Mouse (Mus musculus) A20 (cell line): ENCODE measurements around the gene Dennd1a.

Source experiments
- DNase-seq: peaks from one replicate; pipeline ENCODE4 v3.0.0-alpha.2; 2011; ENCODE audit warnings: low read depth, low spot score

Dennd1a gene

DNA sequence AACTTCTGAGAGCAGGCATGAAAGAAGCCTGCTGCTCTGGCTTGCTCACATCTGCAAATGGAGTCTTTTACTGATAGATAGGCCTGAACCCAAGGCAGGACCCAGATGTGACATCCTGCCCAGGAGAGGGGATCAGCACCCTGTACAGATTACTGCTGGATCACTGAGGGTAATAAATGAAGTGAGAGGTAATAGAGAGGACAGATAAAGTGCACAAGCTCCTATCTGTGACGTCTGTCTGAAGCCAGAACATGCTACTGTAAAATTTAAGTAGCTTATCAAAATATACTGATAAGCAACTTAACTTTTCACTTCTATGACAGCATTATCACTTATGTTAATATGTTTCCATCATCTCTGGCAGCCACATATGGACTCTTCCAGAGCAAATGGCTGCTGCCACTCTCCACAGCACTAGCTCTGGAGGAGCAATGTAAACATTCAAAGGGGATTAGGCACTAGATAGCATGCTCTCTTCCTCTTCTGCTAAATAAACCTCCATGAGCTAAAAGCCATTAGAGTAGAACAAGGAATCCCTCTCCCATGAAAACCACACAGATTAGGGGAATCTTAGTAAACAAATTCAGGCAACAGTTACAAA is 235.6 kb downstream of the Dennd1a start:
- DNase-seq, result no peak

DNA sequence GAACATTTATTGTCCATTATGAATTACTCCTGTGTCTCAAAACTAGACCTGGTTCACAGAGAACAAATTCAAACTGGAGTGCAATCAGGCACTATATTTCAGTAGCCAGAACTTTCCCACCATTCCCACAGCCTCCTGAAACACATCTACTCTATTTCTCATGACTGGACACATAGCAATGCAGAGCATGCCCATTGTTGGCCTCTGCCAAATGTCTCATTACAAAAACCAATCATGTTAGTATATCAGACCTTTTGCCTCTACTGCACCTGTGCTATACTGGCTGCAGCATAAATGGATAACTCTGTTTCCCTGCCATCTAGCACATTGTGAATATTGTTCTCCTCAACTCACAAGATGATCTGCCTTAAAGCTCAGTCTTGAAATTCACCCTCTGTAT is 238.2 kb downstream of the Dennd1a start:
- DNase-seq, result no peak

DNA sequence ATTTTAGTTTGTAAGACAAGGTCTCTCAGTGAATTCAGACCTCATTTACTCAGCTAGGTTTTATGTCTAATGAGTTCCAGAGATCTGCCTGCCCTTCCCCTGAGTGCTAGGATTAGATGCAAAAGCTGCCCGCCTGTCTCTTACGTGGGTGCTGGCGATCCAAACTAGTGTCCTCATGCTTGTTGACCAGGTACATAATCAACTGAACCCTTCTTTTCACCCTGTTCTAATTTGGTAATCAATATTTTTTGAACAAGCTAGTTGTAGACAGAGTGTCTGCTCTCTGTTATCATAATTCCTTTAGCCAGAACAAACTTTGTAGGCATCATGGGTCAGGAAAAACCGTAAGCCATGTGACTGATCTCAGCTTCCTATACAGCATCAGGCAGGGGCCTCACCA is 241.9 kb downstream of the Dennd1a start:
- no peak for DNase-seq

DNA sequence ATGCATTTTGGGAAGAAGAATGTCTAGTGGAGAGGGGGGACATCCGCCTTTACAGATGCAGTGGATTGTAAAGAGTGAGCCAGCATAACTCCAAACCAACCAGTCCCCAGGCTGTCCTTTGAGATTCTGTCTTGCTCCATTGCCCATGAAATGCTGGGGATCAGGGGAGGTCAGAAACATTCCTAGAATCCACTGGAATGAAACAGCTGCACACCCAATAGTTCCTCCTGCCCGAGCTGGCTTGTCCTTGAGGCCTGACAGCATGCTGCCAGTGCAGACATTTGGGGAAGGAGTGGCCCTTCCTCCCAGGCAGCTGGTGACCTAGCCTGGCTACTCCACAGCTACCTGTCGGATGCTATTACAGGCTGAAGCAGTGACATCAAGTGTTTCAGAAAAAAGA is 246.3 kb downstream of the Dennd1a start:
- DNase-seq, result no peak

DNA sequence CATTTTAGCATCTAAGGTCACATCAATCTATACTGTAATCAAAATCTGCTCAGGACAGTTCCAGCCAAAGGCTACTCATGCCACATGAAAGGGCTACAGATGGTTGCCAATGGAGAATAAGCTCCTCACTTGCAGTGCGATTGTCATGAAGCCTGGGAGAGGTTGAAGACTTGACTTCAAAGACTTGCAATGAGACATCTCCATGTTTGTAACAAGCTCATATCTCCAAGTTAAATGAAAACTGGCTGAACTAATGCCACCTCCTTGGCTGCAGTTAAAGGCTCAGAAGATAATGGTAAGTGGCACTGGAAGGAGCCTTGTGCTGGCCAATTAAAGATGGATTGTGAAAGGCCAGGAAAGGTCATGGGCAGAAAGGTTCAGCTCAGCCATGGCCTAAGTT is 247.6 kb downstream of the Dennd1a start:
- no peak for DNase-seq

DNA sequence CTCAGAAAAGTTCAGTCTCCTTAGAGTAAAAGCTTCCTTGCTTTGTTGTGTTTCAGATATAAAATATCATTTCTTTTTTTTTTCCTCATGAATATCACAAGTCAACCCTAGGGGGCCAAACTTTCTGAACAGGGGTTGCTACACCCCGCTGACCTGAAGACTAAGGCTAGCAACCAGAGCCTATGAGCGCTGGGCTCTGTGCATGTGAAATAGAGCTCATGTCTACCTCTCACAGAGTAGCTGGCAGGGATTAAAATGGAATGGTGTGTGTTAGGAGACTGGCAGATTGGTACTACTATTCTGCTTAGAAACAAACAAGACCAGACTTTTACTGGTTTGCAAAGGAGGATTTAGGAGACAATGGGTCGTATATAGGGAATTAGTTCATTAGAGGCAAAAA is 258.9 kb downstream of the Dennd1a start:
- DNase-seq, result no peak

DNA sequence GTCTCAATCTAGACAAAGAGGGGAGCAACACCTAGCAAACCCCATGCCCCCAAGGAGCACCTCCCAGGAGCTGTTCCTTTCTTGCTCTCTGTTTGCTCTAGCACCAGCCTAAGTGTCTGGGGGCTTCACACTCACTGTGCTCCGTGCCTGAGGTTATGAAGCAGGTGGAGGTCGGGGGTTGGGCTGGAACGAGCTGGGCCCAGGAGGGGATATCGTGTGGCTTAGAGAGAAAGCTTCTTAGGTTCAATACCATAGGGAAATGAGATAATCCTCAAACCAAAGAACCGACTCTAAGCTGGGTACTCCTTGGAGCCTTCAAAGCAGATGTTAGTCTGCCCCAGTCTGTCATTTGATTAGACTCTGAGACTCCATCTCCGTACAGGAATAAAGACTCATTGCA is 261.6 kb downstream of the Dennd1a start:
- DNase-seq, result no peak

DNA sequence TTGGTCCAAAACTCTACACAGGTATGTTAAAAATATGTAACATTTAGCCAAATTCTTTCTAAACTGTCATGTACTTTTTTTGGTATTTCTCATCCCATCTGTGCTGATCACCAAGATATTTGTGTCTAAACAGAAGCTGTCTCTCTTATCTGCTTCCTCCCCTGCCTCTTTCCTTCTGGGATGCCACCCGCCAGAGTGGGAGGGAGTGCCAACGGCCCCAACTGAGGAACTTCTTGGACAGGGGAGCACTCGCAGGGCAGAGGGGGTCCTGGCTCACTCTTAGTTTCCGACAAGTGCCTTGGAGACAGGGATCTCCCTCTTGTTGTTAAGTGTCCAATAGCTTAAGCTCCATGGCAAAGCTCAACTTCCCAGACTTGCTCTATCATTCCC is 263.5 kb downstream of the Dennd1a start:
- DNase-seq, result no peak

DNA sequence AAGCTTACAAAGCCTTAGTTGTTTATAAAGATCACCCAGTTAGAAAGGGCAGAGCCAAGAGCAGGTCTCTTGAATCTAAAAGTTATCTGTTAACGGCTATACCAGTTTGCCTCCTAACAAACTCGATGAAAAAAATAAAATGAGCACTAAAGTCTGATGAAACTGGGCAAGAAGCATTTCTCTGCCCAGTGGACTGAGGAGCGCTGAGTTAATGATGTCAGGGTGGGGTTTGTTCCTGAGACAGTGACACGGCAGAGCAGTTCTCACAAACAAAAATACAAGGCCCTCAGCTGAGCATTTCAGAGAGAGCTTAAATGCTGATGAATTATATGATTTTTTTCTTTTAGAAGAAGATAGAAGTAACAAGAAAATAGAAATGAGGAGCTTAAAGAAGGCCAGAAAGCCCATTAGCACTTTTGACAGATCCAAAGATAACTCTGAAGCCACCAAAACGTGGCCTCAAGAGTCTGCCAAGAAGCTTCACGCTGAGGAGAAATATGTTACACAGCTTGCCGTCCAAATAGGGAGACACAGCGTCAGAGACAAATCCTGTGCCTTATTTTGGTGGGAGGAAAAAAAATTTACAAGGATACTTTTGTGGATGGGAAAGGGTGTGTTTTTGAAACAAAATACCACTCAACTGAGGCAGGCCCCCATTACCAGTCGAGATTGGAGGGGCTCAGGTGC is 264.0 kb downstream of the Dennd1a start:
- no peak for DNase-seq

DNA sequence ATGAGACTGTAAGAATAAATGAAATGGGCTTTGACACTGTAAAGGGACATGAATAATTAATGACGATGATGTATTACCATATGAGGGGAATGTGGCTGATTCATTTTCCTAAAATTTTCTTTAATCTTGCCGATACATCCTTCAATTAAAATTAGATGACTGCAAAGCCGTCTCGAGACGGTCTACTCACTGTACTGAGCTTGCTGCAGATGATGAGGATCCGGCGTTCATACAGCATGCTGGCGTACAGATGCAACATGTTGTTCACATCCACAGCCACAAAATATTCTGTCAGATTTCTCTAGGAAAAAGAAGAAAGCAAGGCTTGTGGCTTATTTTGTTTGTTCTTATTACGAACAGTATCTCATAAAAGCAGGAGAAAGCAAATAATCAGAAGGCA is 266.0 kb downstream of the Dennd1a start:
- DNase-seq, result no peak

DNA sequence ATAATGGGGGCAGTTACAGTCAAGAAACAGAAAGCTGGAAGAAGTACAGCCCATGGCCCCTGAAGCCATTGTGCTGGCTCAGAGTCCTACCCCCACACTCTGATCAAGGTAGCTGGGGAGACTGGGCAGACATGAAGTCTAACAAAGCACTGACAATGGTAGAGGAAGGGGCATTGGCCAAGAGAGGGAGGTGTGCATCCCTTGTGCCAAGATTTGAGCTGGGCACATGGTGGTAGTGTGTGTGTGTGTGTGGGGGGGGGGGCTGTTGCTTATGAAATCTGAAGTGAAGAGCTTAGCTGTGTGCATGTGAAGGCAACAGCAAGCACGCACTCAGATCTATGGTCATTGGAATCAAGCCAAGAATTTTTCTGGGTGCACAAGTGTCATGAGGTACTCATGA is 272.5 kb downstream of the Dennd1a start:
- no peak for DNase-seq

DNA sequence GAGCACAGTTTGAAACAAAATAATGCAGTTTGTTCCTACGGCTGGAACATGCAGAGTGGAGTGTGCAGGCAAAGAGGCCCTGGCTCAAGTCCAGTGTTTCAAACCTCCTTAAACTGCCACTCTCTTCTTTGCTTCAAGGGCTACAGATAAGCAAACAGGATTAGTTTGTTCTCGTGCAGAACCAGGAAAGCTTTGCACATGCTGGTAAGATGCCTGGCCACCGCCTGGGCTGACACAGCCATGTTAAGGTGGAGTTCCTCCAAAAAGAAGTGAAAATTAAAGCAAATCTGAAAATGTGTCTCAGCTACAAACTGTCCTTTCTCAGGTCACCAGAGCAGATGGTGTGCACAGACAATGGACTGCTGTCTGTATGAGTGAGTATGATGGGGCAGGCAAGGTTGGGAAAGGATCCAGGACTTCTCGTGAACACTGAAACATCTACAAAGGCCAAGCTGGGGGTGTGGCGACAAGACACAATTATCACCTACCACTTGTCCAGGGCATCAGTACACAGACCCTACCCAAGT is 273.3 kb downstream of the Dennd1a start:
- DNase-seq, result no peak

DNA sequence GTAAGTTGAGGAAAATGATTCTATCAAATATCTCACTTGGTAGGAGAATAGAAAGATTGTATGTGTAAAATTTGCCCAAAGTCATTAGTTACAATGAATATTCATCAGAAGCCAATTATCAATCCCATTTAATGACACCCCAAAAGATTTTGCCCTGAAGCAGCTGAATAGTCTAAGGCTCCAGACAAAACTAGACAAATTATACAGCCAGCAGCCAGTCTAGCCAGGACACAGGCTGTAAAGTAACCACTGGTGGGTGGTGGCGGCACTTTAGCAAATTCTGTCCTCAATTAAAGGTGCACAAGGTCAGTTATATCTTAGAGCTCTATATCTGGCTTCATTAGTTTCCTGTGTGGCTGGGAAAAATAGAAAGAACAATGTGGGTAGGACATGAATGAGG is 280.0 kb downstream of the Dennd1a start:
- no peak for DNase-seq

DNA sequence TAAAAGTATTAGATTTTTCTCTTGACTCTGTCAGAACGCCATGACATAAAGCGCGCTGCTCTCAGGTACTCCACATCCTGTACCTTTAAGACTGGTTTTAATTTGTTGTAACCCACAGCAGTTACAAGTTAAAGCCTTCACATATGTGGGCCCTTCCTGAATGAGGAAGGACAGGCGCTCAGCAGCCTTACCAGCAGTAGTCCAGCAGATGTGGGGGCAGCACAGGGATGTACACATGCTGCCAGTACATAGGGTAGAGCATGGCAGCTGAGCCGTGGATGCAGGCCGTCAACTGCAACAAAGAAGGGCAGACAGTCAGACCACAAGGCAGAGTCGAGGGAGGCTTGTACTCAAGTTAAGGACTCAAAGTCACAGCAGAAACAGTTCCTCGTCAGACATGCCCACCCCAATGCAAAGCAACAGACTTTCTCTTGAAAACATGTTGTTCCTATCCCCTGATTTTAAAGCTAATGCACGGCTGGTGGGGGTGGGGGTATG is 284.0 kb downstream of the Dennd1a start:
- DNase-seq, result no peak

DNA sequence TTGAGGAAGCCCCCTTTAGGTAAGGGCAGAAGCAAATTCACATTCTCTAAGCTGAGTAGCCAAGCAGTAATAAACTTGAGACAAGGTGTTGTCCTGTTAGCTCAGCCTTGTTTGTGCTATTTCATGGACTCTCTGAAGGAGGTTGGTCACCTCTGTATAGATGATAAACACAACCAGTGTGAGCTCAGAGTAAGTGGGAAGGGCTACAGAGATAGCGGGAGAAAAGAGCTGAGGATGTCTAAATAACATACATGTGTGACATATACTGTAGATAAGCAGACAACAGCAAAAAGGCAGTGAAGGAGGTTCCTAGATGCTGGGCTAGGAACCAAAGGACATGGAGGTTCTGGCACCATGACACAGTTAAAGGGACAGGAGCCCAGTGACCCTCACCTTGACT is 286.2 kb downstream of the Dennd1a start:
- DNase-seq, result no peak

DNA sequence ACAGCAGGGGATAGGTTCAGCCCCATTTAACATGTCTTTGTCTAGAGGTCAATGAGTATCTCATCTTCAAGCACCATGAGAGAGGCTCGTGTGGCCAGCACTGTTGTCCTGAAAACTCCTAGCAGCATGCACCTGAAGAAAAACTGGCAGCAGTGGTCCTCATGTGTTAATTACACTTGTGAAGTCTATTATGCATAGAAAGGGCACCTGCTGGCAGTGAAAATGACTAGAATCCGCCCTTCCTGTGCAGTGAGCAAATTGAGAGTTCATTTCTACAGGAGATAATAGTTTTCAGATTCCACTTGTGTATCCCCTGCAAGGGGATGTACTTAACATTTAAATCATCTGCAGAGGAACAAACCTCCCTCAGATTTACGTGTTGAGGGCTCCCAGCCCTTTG is 289.2 kb downstream of the Dennd1a start:
- DNase-seq, result no peak

DNA sequence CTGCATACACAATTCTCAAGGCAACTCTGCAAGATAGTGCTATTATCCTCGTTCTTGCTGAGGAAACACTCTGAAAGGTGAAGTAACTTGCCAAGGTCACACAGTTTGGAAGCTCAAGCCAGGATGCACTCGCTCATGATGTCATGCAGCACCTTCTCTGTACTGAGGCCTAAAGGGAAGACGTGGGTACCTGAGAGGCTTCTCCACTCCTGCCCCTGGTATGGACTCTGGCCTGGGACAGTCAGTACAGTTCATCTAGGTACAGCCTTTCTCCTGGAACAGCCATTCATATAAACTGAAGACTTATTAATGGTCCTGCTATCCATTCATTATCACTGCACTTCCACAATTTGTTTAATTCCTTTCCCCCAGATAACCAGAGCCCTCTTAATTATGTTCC is 298.1 kb downstream of the Dennd1a start:
- no peak for DNase-seq

DNA sequence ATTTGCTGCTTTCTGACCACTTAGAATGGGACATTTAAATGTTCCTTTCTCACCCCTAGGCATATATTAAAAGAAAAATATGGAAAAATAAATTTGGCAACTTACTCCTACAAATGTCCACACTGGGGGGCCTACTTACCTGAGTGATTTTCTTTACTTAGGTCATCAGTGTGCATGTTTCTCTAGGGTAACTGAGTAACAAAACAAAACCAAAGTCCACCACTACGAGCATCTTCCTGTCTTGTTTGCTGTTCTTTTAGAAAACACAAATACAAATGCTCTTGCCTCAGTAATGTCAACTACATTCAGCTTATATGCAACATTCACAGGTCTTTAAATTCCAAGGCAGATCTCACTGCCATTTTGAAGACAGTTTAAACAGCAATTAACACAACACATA is 298.9 kb downstream of the Dennd1a start:
- no peak for DNase-seq

DNA sequence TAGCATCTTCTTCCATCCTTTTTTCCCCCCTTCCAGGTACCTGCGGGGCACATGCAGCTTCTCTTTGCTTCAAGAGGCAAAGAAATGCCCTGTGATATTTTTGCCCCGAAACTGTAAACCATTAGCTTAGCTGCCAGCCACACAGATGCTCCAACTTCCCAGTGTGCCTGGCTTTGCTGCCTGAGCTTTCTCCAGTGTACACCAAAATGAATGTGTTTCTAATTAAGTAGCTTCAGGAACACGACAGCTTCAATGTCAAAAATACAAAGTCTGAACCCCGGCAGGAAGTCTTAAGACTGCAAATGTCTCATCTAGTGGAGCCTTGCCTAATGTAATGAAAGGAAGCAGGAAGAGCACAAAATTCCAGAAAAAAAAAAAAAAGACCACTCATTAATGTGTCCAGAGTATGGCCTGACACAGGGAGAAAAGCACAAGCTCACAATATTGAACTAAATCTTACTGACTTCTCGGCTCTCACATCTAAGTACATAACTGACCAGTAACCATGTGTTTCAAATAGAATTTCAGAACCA is 301.4 kb downstream of the Dennd1a start:
- no peak for DNase-seq

DNA sequence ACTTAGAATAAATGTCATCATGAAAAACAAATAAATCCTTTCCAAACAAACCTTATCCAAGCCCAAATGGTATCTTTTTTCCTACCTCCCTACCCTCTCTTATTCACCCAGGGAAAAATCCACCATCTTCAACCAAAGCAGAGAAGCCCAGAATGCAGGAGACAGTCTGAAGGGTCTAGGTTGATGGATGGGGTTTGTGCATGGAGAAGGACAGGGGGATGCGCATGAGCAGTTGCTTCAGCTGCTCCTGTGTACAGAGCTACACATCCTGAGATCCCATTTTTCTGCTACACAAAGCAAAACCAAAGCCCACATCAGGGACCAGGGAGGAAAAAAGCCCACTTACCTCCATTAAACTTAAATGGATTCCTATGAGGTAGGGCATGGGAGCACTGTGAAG is 304.5 kb downstream of the Dennd1a start:
- DNase-seq, result no peak

DNA sequence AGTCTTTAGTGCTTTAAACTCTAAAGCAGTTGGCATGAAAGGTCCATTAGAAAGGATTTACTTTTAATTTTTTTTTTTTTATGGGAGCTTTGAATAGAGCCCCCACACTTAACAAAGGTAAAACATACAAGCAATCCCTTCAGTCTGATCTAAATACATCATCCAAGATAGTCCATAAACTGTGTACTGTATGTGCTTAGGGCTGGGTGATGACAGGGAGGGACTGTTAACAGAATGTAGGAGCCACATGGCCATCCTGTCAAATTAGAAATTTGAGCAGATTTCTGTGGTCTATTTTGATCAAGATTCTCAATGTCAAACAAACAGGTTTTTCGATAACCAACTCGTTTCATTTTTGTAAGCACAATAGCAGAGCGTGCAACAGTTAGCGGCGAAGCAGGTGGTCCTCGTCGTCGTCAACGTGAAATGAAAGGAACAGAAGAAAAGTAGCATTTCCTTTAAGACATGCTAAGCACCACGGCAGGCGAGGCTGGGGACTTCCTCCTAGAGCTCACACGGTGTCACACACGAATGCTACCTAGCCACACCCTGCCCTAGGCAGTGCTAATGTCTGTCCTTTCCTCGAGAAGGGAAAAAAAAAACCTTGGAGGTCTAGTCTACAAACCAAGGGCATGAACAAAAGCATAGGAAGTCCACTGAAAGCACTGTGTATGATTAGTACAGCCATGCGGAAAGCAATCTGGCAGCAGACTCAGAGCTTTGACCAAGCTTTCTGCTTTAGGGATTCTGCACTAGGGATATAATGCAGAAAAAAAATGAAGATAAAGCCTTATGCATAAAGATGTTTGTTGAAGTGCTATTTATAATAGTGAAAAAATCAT is 305.4 kb downstream of the Dennd1a start:
- DNase-seq, result peak; percentile 78

DNA sequence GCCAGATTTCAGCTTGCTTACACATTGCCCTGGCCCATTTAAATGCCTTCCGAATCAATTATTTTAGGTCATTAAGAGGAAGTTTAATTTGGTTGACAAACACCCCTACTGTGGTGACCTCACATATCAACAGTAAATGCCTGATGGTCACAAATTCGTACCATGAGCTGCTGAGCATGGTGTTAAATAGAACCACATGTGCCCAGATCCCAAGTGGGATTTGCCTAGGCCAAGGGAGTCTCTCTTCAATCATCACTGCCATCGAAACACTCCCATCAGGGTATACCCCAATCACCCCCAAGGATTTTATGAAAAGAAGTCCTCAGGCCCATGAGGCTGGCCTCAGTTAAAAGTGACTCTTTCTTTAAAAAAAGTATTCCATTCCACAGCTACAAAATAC is 313.0 kb downstream of the Dennd1a start:
- DNase-seq, result no peak
